Mouse (Mus musculus) limb, embryonic 12.5 days (tissue): ENCODE data around the gene Lefty2. TPM values are rescaled to one million over a fixed set of nuclear protein-coding genes. Genes with fewer than 3 reads are reported as not detected.
"Not testable (repeated sequence)": the region's sequence is repeated elsewhere in the genome, so short reads cannot be mapped to it uniquely, and the experiment has no call there.

Source experiments
- ATAC-seq: fragments of 200-750 bp; cut with Nextera tagmentation; 2 replicates; pipeline ENCODE4 v1.8.0; 2017; ENCODE audit warnings: low read depth, moderate TSS enrichment; ENCODE audit not compliant: insufficient number of reproducible peaks, insufficient read depth, low FRiP score, low TSS enrichment
- H3K27ac ChIP-seq: fragments of 300-500 bp; sonication (generic); 2 replicates; pipeline ENCODE4 v1.5.1; 2016; ENCODE audit warnings: mild to moderate bottlenecking, moderate library complexity
- H3K27me3 ChIP-seq: fragments of 300-500 bp; sonication (generic); 2 replicates; pipeline ENCODE4 v1.6.1; 2016; ENCODE audit warnings: mild to moderate bottlenecking, moderate library complexity
- H3K36me3 ChIP-seq: fragments of 300-500 bp; sonication (generic); 2 replicates; pipeline ENCODE4 v1.6.1; 2016; ENCODE audit warnings: mild to moderate bottlenecking, moderate library complexity
- H3K4me1 ChIP-seq: fragments of 300-500 bp; sonication (generic); replicated peaks from 2 replicates; pipeline ENCODE4 v1.6.1; 2016
- H3K4me2 ChIP-seq: fragments of 300-500 bp; sonication (generic); 2 replicates; pipeline ENCODE4 v1.6.1; 2016; ENCODE audit warnings: mild to moderate bottlenecking, moderate library complexity
- H3K4me3 ChIP-seq: fragments of 300-500 bp; sonication (generic); replicated peaks from 2 replicates; pipeline ENCODE4 v1.5.1; 2016; ENCODE audit warnings: mild to moderate bottlenecking
- H3K9ac ChIP-seq: fragments of 300-500 bp; sonication (generic); replicated peaks from 2 replicates; pipeline ENCODE4 v1.6.1; 2016; ENCODE audit warnings: mild to moderate bottlenecking, moderate library complexity
- H3K9me3 ChIP-seq: fragments of 300-500 bp; sonication (generic); 2 replicates; pipeline ENCODE4 v1.6.1; 2016; ENCODE audit warnings: mild to moderate bottlenecking, moderate library complexity
- WGBS: fragments of 180-500 bp; shearing (Covaris S2); methylation state at CpG from one replicate; pipeline ENCODE4 v1.1.7; 2016; 5-methylcytosine and 5-hydroxymethylcytosine counted together
- polyA plus RNA-seq: library from polyadenylated mRNA; unstranded; fragments of >200 nt; fragmentation: Nextera tagmentation; extraction: Ambion mirVana; gene quantifications from 2 replicates; pipeline ENCODE4 v1.2.1, GENCODE M21; 2016

The Lefty2 gene
- polyA plus RNA-seq, 1 experiment from 2014 or later: not detected

DNA sequence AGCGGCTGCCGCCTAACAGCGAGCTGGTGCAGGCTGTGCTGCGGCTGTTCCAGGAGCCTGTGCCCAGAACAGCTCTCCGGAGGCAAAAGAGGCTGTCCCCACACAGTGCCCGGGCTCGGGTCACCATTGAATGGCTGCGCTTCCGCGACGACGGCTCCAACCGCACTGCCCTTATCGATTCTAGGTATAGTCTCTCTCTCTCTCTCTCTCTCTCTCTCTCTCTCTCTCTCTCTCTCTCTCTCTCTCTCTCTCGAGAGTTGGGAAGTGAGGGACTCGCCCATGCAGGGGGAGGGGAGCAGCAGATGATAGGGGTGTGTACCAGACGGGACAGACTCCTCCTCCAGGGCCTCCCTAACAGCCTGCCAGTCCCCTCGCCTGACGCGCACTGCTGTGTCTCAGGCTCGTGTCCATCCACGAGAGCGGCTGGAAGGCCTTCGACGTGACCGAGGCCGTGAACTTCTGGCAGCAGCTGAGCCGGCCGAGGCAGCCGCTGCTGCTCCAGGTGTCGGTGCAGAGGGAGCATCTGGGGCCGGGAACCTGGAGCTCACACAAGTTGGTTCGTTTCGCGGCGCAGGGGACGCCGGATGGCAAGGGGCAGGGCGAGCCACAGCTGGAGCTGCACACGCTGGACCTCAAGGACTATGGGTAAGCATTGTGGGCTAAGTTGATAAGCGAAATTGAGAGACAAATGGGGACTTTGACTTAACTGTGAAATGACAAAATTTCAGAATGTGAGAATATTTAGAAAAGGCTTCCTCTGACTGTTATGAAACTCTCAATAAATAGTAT, 43.9 kb downstream of the Lefty2 start:
- H3K4me3 ChIP-seq: peak overlapping the region; percentile 32
- H3K4me1 ChIP-seq: peaks cover 18% of the 10 kb centered on the region
- WGBS: 2% methylated on average over 39 of the region's 41 CpGs
- H3K27me3 ChIP-seq: peaks cover 75% of the 10 kb centered on the region
- H3K27ac ChIP-seq, ATAC-seq, H3K9me3 ChIP-seq, H3K9ac ChIP-seq, H3K36me3 ChIP-seq: not testable (repeated sequence)
- H3K4me2 ChIP-seq: peak overlapping the region; percentile 53

GRCm38 (mm10) chr1:180937631-180938030, 44.7 kb downstream of the Lefty2 start:
- H3K4me3 ChIP-seq, H3K4me2 ChIP-seq, H3K36me3 ChIP-seq, H3K27ac ChIP-seq, H3K9ac ChIP-seq, ATAC-seq, H3K9me3 ChIP-seq: not testable (repeated sequence)
- H3K27me3 ChIP-seq: peaks cover 78% of the 10 kb centered on the region
- 23% methylated on average over 13 of the region's 13 CpGs for WGBS
- H3K4me1 ChIP-seq: peaks cover 19% of the 10 kb centered on the region

- not testable (repeated sequence) for H3K36me3 ChIP-seq, H3K4me2 ChIP-seq, H3K9me3 ChIP-seq, H3K27ac ChIP-seq, H3K4me3 ChIP-seq, ATAC-seq, H3K9ac ChIP-seq
- Histone ChIP-seq H3K4me1 (peaks cover 29% of the 10 kb centered on the region), H3K27me3 (peaks cover 80% of the 10 kb centered on the region)
- WGBS: 81% methylated on average over 2 of the region's 2 CpGs
These were observed 45.9 kb downstream of the Lefty2 start for GRCm38 (mm10) chr1:180938781-180939180.

DNA sequence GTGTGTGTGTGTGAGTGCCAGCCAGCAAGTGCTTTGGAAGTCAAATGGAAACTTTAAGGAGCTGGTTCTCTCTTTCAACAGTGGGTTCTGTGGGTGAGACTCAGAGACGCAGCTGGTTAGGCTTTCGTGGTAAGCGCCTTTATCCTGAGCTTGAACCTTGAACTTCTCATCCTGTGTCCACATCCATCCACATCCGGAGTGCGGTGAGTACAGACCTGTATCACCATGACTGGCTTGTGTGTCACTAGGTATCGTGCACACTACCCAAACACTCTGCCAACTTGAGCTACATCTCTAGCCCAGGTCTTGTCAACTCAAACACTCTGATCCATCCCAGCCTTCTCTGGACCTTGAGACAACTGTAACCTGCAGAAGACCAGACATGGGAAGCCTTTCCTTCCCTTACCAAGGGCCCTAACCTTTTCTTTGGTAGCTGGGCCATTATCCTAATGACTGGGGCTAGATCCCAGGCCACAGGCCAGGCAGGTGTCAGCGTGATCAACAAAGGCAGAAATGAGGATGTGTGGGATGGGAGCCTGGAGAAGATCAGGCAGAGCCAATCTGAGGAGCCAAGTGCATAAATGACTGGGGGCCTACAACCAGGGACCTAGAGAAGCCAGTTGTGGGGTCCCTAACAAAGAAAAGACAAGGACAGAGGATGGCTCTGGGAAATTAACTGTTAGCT, 48.0 kb downstream of the Lefty2 start:
- H3K4me3 ChIP-seq: peak overlapping the region; percentile 84
- H3K9me3 ChIP-seq: no peaks in the 10 kb centered on the region
- H3K36me3 ChIP-seq: no peaks in the 10 kb centered on the region
- H3K9ac ChIP-seq: no peak overlapping the region; the same call in 1 of the 2 replicates
- ATAC-seq: no peak
- H3K27me3 ChIP-seq: peaks cover 64% of the 10 kb centered on the region
- H3K4me2 ChIP-seq: peak overlapping the region; percentile 85
- H3K27ac ChIP-seq: no peak overlapping the region
- H3K4me1 ChIP-seq: peaks cover 44% of the 10 kb centered on the region
- WGBS: 80% methylated on average over 7 of the region's 7 CpGs

DNA sequence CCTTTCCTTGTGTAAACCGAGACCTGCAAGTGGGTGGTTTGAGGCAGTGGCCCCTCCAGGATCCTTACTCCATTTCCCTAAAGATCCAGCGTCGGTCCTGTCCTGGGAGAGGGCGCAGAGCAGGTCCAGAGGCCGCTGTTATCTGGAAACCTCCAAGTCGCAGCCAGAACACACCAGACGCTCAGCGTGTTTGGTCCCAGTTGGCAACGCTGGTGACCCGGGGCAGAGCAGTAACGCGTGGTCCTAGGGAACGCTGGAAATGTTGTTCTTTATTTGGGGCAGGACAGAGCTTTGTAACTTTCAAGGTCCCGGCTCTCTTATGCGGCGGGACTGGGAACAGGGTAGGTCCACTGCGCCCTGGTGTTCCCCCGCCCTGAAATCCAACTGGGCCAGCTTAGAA, 48.8 kb downstream of the Lefty2 start:
- Histone ChIP-seq H3K9me3 (no peaks in the 10 kb centered on the region), H3K27ac (0 out of 2 replicates have a peak overlapping the region, but pooled peaks have one; percentile 64), H3K4me3 (peak overlapping the region; percentile 84), H3K4me2 (peak overlapping the region; percentile 85), H3K4me1 (peaks cover 48% of the 10 kb centered on the region), H3K36me3 (peaks cover 1% of the 10 kb centered on the region; the same call in 1 of the 2 replicates), H3K27me3 (peaks cover 56% of the 10 kb centered on the region), H3K9ac (peak overlapping the region; percentile 80)
- WGBS: 2% methylated on average over 18 of the region's 18 CpGs
- no peak for ATAC-seq

GRCm38 (mm10) chr1:180942166-180943031, 49.5 kb downstream of the Lefty2 start, which contains the start of gene Tmem63a:
Tmem63a (plus strand) TSS chr1:180942344.
- peak within 1 kb of the TSS; percentile 85 for H3K4me2 ChIP-seq
- H3K9ac ChIP-seq: peak within 1 kb of the TSS; percentile 80
- H3K27me3 ChIP-seq: peaks cover 49% of the 10 kb centered on the region
- H3K27ac ChIP-seq: peak within 1 kb of the TSS; percentile 64
- H3K36me3 ChIP-seq: peaks cover 3% of the 10 kb centered on the region; the same call in 1 of the 2 replicates
- 0 out of 2 replicates have a peak, but pooled peaks have one; percentile 8 for ATAC-seq
- peaks cover 42% of the 10 kb centered on the region for H3K4me1 ChIP-seq
- H3K4me3 ChIP-seq: peak within 1 kb of the TSS; percentile 84
- no peaks in the 10 kb centered on the region for H3K9me3 ChIP-seq
- WGBS: under 1% methylated on average over 73 of the region's 73 CpGs

DNA sequence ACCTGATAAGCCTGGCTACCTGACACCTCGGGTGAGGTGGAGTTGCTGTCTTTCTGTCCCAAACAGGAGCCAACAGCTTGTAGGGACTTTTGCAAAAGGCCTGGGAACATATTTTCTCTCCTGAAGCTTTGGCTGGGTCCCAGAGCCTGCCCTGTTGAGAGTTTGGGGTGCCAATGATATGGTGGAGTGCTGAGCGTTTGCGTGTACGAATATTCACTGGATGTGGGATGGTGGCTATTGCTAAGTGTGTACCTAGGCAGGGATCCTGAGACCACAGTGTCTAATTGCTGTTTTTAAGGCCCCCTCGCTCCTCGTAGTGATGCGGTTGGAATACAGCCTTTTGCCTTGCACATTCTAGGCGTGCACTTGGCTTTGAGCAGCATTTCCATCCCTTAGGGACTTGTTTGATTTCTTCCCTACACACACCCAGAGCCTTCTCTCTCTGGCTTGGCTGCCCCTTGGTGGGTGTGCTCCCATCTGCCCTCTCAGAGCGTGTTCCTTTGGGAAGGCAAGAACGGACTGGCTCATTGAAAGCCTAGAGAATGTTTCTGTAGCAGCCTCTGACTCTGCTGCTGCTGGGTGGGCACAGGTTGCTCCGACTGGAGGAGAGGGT, 50.2 kb downstream of the Lefty2 start:
- H3K4me3 ChIP-seq: peak overlapping the region; percentile 84
- peaks cover 42% of the 10 kb centered on the region for H3K27me3 ChIP-seq
- H3K27ac ChIP-seq: peak overlapping the region; percentile 64; the same call in 1 of the 2 replicates
- peak overlapping the region; percentile 80 for H3K9ac ChIP-seq
- 50% methylated on average over 11 of the region's 11 CpGs for WGBS
- ATAC-seq: no peak
- H3K4me1 ChIP-seq: peaks cover 42% of the 10 kb centered on the region
- no peaks in the 10 kb centered on the region for H3K9me3 ChIP-seq
- H3K36me3 ChIP-seq: peaks cover 3% of the 10 kb centered on the region; the same call in 1 of the 2 replicates
- peak overlapping the region; percentile 85 for H3K4me2 ChIP-seq

DNA sequence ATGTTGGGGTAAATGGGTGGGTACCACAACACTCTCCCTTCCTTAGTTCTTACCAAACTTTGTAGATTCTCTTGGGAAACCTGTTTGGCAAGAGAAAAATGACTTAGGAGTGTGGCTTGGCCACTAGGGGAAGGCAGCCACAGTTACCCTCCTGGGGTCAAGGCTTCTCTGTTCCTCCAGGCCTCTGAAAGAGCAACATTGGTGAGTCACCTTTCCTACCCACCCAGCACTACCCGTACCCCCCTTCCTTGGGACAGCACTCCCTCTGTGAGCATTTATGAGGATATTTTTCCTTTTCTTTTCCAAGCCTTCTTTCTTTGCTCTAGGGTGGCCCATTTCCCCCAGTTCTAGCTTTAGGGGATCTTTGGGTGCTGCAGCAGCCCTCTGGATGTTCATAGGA, 51.0 kb downstream of the Lefty2 start:
- WGBS: 67% methylated on average over 1 of the region's 1 CpGs
- peaks cover 36% of the 10 kb centered on the region for H3K27me3 ChIP-seq
- H3K4me1 ChIP-seq: peaks cover 42% of the 10 kb centered on the region

DNA sequence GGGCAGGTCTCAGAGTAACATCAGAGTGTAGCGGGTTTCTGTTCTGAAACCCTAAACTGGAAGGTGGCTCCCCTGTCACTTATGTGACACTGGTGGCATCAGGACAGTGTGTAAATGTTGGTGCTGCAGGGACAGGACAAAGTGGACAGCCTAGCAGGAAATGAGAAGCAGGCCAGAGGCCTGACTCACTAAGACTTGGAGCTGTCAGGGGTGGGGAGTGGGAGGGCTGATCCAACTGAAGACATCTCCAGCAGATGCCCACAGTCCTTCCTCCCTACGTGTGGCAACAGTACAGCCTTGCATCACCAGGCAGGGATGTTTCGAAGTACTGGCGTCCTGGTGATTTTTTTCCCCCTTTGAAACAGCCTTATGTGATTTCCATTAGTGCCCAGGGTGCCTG, 51.6 kb downstream of the Lefty2 start:
- peaks cover 16% of the 10 kb centered on the region for H3K36me3 ChIP-seq
- peak overlapping the region; percentile 53; the same call in 1 of the 2 replicates for H3K4me2 ChIP-seq
- peaks cover 42% of the 10 kb centered on the region for H3K4me1 ChIP-seq
- ATAC-seq: no peak
- H3K27ac ChIP-seq: peak overlapping the region; percentile 93
- 83% methylated on average over 4 of the region's 4 CpGs for WGBS
- no peak overlapping the region for H3K4me3 ChIP-seq
- 0 out of 2 replicates have a peak overlapping the region, but pooled peaks have one; percentile 14 for H3K9ac ChIP-seq
- peaks cover 36% of the 10 kb centered on the region for H3K27me3 ChIP-seq
- H3K9me3 ChIP-seq: no peaks in the 10 kb centered on the region

More for the DNA sequence above, 51.0 kb downstream of the Lefty2 start:
- no peak for ATAC-seq
- no peak overlapping the region for H3K4me2 ChIP-seq
- 0 out of 2 replicates have a peak overlapping the region, but pooled peaks have one; percentile 4 for H3K27ac ChIP-seq
- no peak overlapping the region for H3K9ac ChIP-seq
- no peaks in the 10 kb centered on the region for H3K9me3 ChIP-seq
- no peak overlapping the region for H3K4me3 ChIP-seq
- peaks cover 9% of the 10 kb centered on the region; the same call in 1 of the 2 replicates for H3K36me3 ChIP-seq
